Mouse (Mus musculus): ENCODE data around the gene Pdhx. TPM values are rescaled to one million over a fixed set of nuclear protein-coding genes. Genes with fewer than 3 reads are reported as not detected.

The Pdhx gene
- polyA plus RNA-seq, 1 experiment from 2014 or later = 36.6 TPM

DNA sequence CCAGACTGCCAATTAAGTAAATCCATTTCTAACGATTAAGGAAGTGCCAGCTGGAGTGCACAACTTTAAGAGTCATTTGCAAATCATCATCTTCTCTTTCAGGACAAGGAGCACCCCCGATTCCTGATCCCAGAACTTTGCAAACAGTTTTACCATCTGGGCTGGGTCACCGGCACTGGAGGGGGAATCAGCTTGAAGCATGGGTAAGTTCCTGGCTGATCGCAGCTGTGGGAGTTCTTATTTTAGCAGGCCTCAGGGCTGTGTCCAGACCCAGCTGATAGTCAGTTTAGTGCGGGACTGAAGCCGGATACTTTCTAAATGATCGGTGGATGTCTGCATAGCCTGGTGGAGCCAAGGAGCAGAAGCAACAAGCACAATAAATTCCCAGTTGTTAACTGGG is 9.5 kb upstream of the Pdhx start:
- no peak overlapping the region for H3K4me3 ChIP-seq (replicated peaks)
- H3K27ac ChIP-seq = no peak overlapping the region
- 77% methylated on average over 7 of the region's 7 CpGs for WGBS
- no peaks in the 10 kb centered on the region for H3K27me3 ChIP-seq (replicated peaks)
- H3K4me2 ChIP-seq (replicated peaks) = no peak overlapping the region
- H3K9me3 ChIP-seq = no peaks in the 10 kb centered on the region
- no peaks in the 10 kb centered on the region for H3K36me3 ChIP-seq
- H3K4me1 ChIP-seq (replicated peaks) = no peaks in the 10 kb centered on the region
- ATAC-seq = no peak
- H3K9ac ChIP-seq = no peak overlapping the region

DNA sequence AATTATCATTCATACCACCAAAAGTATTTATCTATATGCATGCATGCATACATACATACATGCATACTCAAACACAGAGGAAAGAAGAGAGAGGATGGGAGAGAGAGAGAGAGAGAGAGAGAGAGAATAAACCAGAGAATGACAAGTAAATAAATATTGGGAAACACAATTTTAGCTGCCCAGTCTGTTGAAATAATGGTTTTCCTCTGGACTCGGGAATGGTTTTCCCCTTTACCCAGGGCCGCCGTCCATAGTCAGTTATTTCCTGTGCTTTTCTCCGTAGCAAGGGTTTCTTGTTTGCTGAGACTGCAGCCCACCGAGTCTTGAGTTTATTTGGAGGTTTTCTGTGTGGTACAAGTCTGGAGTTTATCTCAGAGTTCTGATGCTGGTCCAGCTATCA is 8.4 kb upstream of the Pdhx start:
- Histone ChIP-seq H3K27ac (no peak overlapping the region), H3K4me1 (replicated peaks) (no peaks in the 10 kb centered on the region), H3K4me3 (replicated peaks) (no peak overlapping the region), H3K4me2 (replicated peaks) (no peak overlapping the region), H3K27me3 (replicated peaks) (no peaks in the 10 kb centered on the region), H3K36me3 (no peaks in the 10 kb centered on the region), H3K9ac (no peak overlapping the region), H3K9me3 (no peaks in the 10 kb centered on the region)
- no peak for ATAC-seq
- 64% methylated on average over 5 of the region's 5 CpGs for WGBS

DNA sequence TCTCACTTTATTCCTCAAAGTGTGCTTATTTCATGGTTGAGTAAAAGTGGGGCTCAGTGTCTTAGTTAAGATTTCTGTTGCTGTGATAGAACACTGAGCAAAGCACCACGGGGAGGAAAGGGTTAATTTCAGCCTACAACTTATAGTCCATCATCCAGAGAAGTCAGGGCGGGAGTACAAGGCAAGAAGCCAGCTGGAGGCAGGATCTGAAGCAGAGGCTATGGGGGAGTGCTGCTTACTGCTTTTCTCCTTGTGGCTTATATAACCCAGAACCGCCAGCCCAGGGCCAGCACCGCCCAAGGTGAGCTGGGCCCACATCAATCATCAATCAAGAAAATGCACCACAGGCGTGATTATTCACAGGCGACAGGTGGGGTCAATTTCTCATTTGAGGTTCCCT is 7.8 kb upstream of the Pdhx start:
- Histone ChIP-seq H3K4me3 (replicated peaks) (no peak overlapping the region), H3K9ac (no peak overlapping the region), H3K36me3 (no peaks in the 10 kb centered on the region), H3K9me3 (no peaks in the 10 kb centered on the region), H3K4me2 (replicated peaks) (no peak overlapping the region), H3K27ac (no peak overlapping the region), H3K27me3 (replicated peaks) (no peaks in the 10 kb centered on the region), H3K4me1 (replicated peaks) (no peaks in the 10 kb centered on the region)
- ATAC-seq = no peak
- WGBS = 58% methylated on average over 6 of the region's 6 CpGs

DNA sequence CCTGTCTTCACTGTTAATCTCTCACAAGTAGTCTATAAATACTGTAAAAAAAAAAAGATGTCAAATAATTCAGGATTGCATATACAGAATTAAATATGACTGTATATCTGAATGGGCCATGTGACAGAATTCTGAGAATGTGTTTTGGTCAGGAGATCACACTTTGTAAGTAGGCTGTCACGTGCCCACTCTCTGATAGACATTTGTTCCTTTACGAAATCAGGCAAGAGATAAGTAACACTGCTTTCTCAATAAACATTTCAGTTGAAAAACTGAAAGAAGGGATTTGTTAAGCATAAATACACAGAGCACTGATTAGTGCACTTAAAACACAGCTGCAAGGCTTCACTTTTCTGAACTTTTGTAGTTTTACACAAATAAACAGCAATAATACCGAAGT is 2.7 kb downstream of the Pdhx start:
- H3K27me3 ChIP-seq (replicated peaks) = no peaks in the 10 kb centered on the region
- H3K4me3 ChIP-seq (replicated peaks) = no peak overlapping the region
- no peaks in the 10 kb centered on the region for H3K9me3 ChIP-seq
- WGBS = 54% methylated on average over 3 of the region's 3 CpGs
- ATAC-seq = no peak
- no peak overlapping the region for H3K27ac ChIP-seq
- H3K9ac ChIP-seq = no peak overlapping the region
- no peak overlapping the region for H3K4me2 ChIP-seq (replicated peaks)
- no peaks in the 10 kb centered on the region for H3K36me3 ChIP-seq
- no peaks in the 10 kb centered on the region for H3K4me1 ChIP-seq (replicated peaks)

DNA sequence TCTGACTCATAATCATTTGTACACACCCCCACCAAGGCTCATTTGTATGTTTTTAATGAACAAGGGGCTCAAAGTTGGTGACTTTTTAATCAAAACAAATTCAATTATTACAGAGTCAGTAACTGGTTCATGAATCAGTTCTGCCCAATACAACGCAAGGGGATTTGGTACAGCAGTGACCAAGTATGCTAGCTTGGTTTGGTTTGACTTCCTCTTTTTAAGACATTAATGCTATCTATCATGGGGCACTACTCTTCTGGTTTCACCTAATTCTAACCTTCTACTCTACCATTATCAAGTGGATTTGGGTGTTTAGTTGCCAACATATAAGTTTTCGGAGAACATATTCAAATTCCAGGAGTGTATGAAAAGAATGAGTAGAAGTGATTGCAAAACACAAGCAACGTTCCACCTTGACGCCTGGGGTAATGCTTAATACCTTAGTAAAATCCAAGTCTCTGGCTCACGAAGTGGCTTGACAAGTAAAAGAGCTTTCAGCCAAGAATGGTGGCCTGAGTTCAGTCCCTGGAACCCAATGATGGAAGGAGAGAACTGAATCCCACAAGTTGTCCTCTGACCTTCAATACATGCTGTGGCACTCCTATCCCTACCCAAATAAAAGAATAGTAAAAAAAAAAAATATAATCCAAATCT is 3.4 kb downstream of the Pdhx start:
- WGBS = 90% methylated on average over 5 of the region's 5 CpGs
- no peak overlapping the region for H3K27ac ChIP-seq

DNA sequence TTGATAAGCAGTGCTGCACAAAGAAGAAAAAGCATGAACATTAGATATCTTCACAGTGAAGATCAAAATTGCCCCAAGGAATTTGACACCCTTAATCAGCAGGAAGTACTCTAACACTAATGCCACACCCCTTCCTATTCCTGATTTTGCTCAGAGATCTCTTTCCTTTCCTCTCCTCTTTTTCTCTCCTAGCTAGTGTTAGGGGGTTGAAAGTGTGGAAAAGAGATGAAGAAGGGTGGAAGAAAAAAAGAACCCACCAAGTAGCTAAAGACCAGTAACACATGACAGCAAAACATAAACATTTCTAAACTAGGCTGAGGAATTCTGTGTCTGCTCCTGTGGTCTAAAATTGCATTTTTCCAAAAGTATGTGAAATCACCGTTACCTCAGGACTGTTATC is 4.7 kb downstream of the Pdhx start:
- no peak overlapping the region for H3K9ac ChIP-seq
- H3K27me3 ChIP-seq (replicated peaks) = no peaks in the 10 kb centered on the region
- no peak for ATAC-seq
- 63% methylated on average over 1 of the region's 1 CpGs for WGBS
- no peak overlapping the region for H3K4me3 ChIP-seq (replicated peaks)
- no peaks in the 10 kb centered on the region for H3K4me1 ChIP-seq (replicated peaks)
- no peak overlapping the region for H3K4me2 ChIP-seq (replicated peaks)
- H3K27ac ChIP-seq = no peak overlapping the region
- H3K36me3 ChIP-seq = no peaks in the 10 kb centered on the region
- no peaks in the 10 kb centered on the region for H3K9me3 ChIP-seq

More for the DNA sequence above, 3.4 kb downstream of the Pdhx start:
- Histone ChIP-seq H3K9me3 (no peaks in the 10 kb centered on the region), H3K36me3 (no peaks in the 10 kb centered on the region), H3K4me2 (replicated peaks) (no peak overlapping the region), H3K27me3 (replicated peaks) (no peaks in the 10 kb centered on the region), H3K9ac (no peak overlapping the region), H3K4me3 (replicated peaks) (no peak overlapping the region), H3K4me1 (replicated peaks) (no peaks in the 10 kb centered on the region)
- ATAC-seq = no peak

DNA sequence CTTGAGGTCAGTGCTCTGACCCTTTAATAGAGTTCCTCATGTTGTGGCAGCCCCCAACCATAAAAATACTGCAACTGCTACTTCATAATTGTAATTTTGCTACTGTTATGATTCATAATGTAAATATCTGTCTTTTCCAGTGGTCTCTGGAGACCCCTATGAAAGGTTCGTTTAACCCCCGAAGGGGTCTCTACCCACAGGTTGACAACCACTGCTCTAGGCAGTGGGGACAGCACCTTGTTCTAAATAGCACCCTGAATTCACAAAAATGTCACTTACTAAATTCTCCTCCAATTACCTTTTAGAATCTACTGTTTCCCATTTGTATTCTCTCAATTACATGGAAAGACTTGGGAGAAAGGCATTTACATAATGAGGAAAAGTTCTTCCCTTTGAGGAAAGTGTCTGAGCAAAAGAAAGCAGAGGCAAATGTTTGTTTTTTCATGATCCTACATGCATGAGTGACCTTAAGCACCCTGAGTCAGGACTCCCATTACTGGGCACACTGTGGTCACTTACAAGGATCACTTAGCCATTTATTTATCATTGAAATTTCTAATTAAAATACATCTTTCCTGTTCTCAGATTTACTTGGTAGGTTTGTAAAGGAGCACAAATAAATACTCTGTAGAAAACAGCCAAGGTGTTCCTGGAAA is 5.6 kb downstream of the Pdhx start:
- Histone ChIP-seq H3K4me3 (replicated peaks) (no peak overlapping the region), H3K36me3 (no peaks in the 10 kb centered on the region), H3K4me2 (replicated peaks) (no peak overlapping the region), H3K4me1 (replicated peaks) (no peaks in the 10 kb centered on the region), H3K9ac (no peak overlapping the region), H3K27ac (no peak overlapping the region), H3K9me3 (no peaks in the 10 kb centered on the region), H3K27me3 (replicated peaks) (no peaks in the 10 kb centered on the region)
- no peak for ATAC-seq
- 92% methylated on average over 2 of the region's 2 CpGs for WGBS

DNA sequence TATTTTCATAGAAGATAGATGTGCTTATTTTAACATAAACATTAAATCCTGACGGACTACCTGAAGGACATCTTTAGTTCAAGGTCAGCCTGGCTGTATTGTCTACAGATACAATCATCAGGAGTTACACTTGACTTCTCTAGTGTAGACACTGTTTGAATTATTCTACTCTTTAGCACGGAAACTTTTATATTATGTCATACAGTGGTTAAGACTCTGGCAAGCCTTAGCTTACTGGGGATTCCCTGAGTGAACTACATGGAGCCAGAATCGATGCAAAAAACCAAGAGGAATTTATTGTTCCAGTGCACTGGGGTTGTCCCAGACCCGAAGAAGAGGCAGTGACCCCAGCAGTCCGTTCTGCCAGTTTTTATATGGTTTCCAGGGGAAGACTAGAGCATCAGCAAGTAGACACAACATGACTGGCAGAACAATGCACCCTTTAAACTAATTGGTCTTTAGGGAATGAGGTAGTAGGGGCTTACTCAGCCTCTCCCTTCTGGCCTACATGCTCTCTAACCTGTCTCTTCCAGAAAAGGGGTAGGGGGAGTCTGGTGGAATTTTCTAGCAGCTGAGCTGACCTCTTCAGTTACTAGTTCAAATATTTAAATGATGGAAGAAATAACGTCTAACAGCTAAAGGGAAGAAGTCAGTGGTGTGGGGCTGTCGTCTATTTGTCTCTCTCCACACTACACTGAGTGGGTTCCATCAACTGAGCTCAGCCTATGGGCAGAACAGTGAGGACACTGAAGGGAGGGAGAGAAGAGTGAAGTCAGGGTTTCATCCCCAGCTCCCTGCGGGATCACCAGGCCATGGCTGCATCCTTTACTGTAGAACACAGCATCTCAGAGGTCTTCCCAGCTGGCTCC is 6.4 kb downstream of the Pdhx start:
- no peak overlapping the region for H3K9ac ChIP-seq
- no peak overlapping the region for H3K27ac ChIP-seq
- no peaks in the 10 kb centered on the region for H3K27me3 ChIP-seq (replicated peaks)
- no peaks in the 10 kb centered on the region for H3K4me1 ChIP-seq (replicated peaks)
- no peak overlapping the region for H3K4me3 ChIP-seq (replicated peaks)
- H3K36me3 ChIP-seq = no peaks in the 10 kb centered on the region
- ATAC-seq = no peak
- no peaks in the 10 kb centered on the region for H3K9me3 ChIP-seq
- WGBS = 71% methylated on average over 8 of the region's 8 CpGs
- H3K4me2 ChIP-seq (replicated peaks) = no peak overlapping the region

DNA sequence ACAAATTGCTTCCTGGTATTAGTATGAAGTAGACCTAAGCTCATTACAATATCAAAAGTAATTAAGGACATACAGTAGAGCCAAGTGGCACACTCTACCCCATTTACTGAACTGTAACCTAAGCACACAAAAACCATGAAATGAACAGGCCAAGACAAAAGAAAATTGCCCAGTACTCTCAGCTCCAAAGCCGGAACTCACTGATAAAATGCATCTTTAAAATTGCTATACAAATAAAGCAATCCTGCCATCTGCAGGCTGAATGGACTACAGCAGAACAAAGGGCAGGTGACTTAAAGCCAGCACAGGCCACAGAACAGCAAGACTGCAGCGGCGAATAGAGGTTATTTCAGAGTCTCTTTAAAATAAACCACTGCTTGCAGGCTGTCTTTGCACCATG is 10.4 kb downstream of the Pdhx start:
- peak; percentile 51; the same call in 1 of the 2 replicates for ATAC-seq
- Histone ChIP-seq H3K27me3 (replicated peaks) (no peaks in the 10 kb centered on the region), H3K4me1 (replicated peaks) (no peaks in the 10 kb centered on the region), H3K4me2 (replicated peaks) (no peak overlapping the region), H3K9me3 (no peaks in the 10 kb centered on the region), H3K27ac (no peak overlapping the region), H3K36me3 (no peaks in the 10 kb centered on the region), H3K9ac (no peak overlapping the region), H3K4me3 (replicated peaks) (no peak overlapping the region)
- WGBS = 17% methylated on average over 3 of the region's 3 CpGs

DNA sequence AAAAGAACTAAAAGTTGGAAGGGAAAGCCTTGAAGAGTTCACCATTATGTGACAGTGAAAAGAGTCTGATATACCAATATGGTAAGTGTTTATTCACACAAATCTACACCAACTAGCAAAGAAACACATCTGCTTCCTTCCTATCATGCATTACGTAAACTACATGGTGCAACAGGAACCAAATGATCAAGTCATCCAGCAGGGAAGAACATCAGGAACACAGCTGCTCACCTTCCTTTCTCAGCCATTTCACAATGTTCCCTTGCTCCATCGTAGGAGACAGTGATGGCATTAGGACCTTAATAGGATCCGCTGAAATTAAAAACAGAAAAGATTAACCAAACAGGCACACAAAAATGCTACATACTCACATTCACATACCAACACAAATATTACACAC is 15.0 kb downstream of the Pdhx start:
- Histone ChIP-seq H3K4me2 (replicated peaks) (no peak overlapping the region), H3K36me3 (no peaks in the 10 kb centered on the region), H3K27me3 (replicated peaks) (no peaks in the 10 kb centered on the region), H3K27ac (no peak overlapping the region), H3K4me3 (replicated peaks) (no peak overlapping the region), H3K4me1 (replicated peaks) (no peaks in the 10 kb centered on the region), H3K9ac (no peak overlapping the region), H3K9me3 (no peaks in the 10 kb centered on the region)
- WGBS = 74% methylated on average over 3 of the region's 3 CpGs
- ATAC-seq = no peak

DNA sequence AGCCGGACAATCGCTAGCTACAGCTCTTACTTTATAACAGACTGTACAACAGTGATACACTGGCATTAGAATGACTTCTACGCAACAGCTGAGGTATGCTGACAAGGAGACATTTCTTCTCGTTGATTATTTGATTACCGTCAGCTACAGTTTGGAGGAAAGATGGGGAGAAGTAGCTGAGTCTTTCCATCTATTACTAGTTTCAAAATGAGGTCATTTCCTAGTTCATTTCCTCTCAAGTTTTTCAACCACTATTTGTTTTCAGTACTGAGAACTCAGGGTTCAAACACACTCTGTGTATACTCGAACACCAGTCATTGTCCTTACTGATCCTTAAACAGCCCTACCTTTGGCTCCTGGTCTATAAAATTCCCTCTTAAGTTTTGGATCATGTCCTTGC is 17.5 kb downstream of the Pdhx start:
- Histone ChIP-seq H3K4me2 (replicated peaks) (no peak overlapping the region), H3K36me3 (no peaks in the 10 kb centered on the region), H3K27me3 (replicated peaks) (no peaks in the 10 kb centered on the region), H3K4me3 (replicated peaks) (no peak overlapping the region), H3K4me1 (replicated peaks) (no peaks in the 10 kb centered on the region), H3K27ac (no peak overlapping the region), H3K9me3 (no peaks in the 10 kb centered on the region), H3K9ac (no peak overlapping the region)
- WGBS = 89% methylated on average over 6 of the region's 6 CpGs
- ATAC-seq = no peak

DNA sequence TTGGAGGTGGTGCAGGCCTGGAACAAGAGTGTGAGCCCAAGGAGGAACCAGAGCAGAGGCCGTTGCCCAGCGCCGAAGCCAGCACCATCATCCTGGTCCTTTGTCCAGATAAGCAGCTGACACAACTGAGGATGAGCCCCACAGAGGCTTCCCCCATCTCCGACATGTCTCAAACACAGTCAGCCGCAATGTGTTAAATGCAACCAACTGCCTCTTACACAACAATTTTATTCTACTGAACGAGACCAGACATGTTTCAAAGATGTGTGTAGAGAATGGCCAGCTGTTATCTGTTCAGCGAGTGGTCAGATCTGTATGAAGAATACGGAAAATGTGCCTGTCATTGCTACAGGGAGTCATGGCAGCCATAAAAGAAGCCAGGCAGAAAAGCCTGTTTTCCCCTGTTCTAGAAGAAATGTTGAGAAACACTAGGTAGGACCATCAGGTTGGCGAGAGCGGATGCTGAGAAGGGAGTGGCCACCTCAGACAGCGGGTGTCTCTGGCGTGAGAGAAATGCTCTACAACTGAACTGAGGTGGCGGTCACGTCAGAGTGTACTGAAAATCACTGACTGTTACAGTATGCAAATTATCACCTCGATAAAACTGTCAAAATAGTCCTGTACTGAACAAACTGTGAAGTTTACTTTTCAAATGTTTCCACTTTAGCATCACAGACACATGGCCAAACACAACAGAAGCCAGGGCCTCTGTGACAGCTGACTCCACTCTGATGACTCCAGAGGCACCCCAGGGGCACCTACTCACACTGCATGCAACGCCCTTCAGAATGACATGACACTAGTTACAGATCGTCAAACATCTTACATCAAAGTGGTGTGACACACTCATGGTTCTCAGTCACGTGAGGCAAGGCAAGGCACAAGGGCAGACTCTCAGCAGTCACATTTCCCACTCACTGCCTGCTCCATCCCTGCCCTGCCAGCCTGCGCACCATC is 21.1 kb downstream of the Pdhx start:
- no peak for ATAC-seq

More for the DNA sequence above, 21.1 kb downstream of the Pdhx start:
- Histone ChIP-seq H3K4me2 (replicated peaks) (no peak overlapping the region), H3K9ac (no peak overlapping the region), H3K27ac (no peak overlapping the region), H3K4me3 (replicated peaks) (no peak overlapping the region), H3K9me3 (no peaks in the 10 kb centered on the region), H3K36me3 (no peaks in the 10 kb centered on the region), H3K27me3 (replicated peaks) (no peaks in the 10 kb centered on the region), H3K4me1 (replicated peaks) (no peaks in the 10 kb centered on the region)
- WGBS = 78% methylated on average over 19 of the region's 19 CpGs

Measured in intestine, embryonic 15.5 days (tissue).